Mouse (Mus musculus) ovary, postnatal 10 days (tissue): ENCODE measurements around the gene Pisd.
"Not testable (repeated sequence)": the region's sequence is repeated elsewhere in the genome, so short reads cannot be mapped to it uniquely, and the experiment has no call there.

Experiments
- DNase-seq: peaks from one replicate; pipeline ENCODE4 v3.0.0; 2022; ENCODE audit warnings: low spot score

Pisd gene

GRCm38 (mm10) chr5:32785313-32785915 is at the start of gene Pisd:
Gene Pisd, minus strand, starts transcription at chr5:32785646.
- DNase-seq: peak; percentile 82

- DNase-seq: no peak
Measured at GRCm38 (mm10) chr5:32834497-32834896, 49.1 kb upstream of the Pisd start.

- DNase-seq: no peak
Measured at GRCm38 (mm10) chr5:32830054-32830453, 44.6 kb upstream of the Pisd start.

GRCm38 (mm10) chr5:32828766-32829165 is 43.3 kb upstream of the Pisd start:
- not testable (repeated sequence) for DNase-seq

- no peak for DNase-seq
Measured at GRCm38 (mm10) chr5:32827009-32827408, 41.6 kb upstream of the Pisd start, which contains the start of gene Gm20671. Gene Gm20671, minus strand, starts transcription at chr5:32827109.

GRCm38 (mm10) chr5:32820471-32820870 is 35.0 kb upstream of the Pisd start:
- no peak for DNase-seq

GRCm38 (mm10) chr5:32815396-32815795 is 29.9 kb upstream of the Pisd start:
- DNase-seq: no peak

- not testable (repeated sequence) for DNase-seq
Measured at GRCm38 (mm10) chr5:32786454-32786853, 1.0 kb upstream of the Pisd start.

GRCm38 (mm10) chr5:32784726-32785125 is 720 bp downstream of the Pisd start:
- DNase-seq: no peak

GRCm38 (mm10) chr5:32781596-32781995 is 3.9 kb downstream of the Pisd start:
- DNase-seq: no peak

GRCm38 (mm10) chr5:32778168-32778567 is 7.3 kb downstream of the Pisd start:
- no peak for DNase-seq

GRCm38 (mm10) chr5:32772361-32772760 is 13.1 kb downstream of the Pisd start:
- DNase-seq: no peak

GRCm38 (mm10) chr5:32767636-32768373 is 17.6 kb downstream of the Pisd start:
- no peak for DNase-seq

- no peak for DNase-seq
Measured at GRCm38 (mm10) chr5:32767004-32767403, 18.4 kb downstream of the Pisd start.

GRCm38 (mm10) chr5:32761566-32762140 is 23.8 kb downstream of the Pisd start:
- no peak for DNase-seq

GRCm38 (mm10) chr5:32760787-32761186 is 24.7 kb downstream of the Pisd start:
- DNase-seq: no peak

- DNase-seq: not testable (repeated sequence)
Measured at GRCm38 (mm10) chr5:32760352-32760751, 25.1 kb downstream of the Pisd start.

- no peak for DNase-seq
Measured at GRCm38 (mm10) chr5:32759662-32760061, 25.8 kb downstream of the Pisd start.

GRCm38 (mm10) chr5:32756141-32756540 is 29.3 kb downstream of the Pisd start:
- DNase-seq: no peak

- DNase-seq: no peak
Measured at GRCm38 (mm10) chr5:32751736-32752135, 33.7 kb downstream of the Pisd start.

GRCm38 (mm10) chr5:32748936-32749335 is 36.5 kb downstream of the Pisd start:
- DNase-seq: no peak

- no peak for DNase-seq
Measured at GRCm38 (mm10) chr5:32747650-32748375, 37.6 kb downstream of the Pisd start.
